Mouse (Mus musculus) liver, embryonic 14.5 days (tissue): ENCODE results near the gene Rab29. TPM values are rescaled to one million over a fixed set of nuclear protein-coding genes. Genes with fewer than 3 reads are reported as not detected.

ENCODE experiments used
- ATAC-seq: fragments of 200-750 bp; cut with Nextera tagmentation; 2 replicates; pipeline ENCODE4 v1.8.0; 2017; ENCODE audit warnings: moderate number of reproducible peaks, mild to moderate bottlenecking, moderate library complexity; ENCODE audit not compliant: insufficient read depth
- DNase-seq, 3 experiments: peaks; one replicate each; pipeline ENCODE4 v3.0.0-alpha.2; 2012 to 2013; ENCODE audit warnings: low read depth in 3 of 3, low spot score in 3 of 3
- H3K27ac ChIP-seq: fragments of 300-500 bp; sonication (generic); 2 replicates; pipeline ENCODE4 v1.5.1; 2014; ENCODE audit warnings: moderate library complexity, mild to moderate bottlenecking, control low read depth, inconsistent platforms
- H3K27me3 ChIP-seq: fragments of 300-500 bp; sonication (generic); 2 replicates; pipeline ENCODE4 v1.6.1; 2014; ENCODE audit warnings: mild to moderate bottlenecking, low read length, moderate library complexity; ENCODE audit not compliant: control insufficient read depth, insufficient read depth
- H3K36me3 ChIP-seq: fragments of 300-500 bp; sonication (generic); replicated peaks from 2 replicates; pipeline ENCODE4 v1.6.1; 2014; ENCODE audit warnings: low read depth; ENCODE audit not compliant: control insufficient read depth, insufficient read depth
- H3K4me1 ChIP-seq, 2 experiments: fragments of 200-500 bp in 1 of 2; fragments of 300-500 bp in 1 of 2; sonication (generic) in 1 of 2; replicated peaks; 2 replicates each; pipeline ENCODE4 v1.6.1; 2012 to 2014; ENCODE audit warnings: antibody characterized with exemption in 1 of 2, inconsistent platforms in 1 of 2, low read length in 1 of 2; ENCODE audit not compliant: control insufficient read depth in 2 of 2, insufficient read depth in 2 of 2
- H3K4me2 ChIP-seq: fragments of 300-500 bp; sonication (generic); 2 replicates; pipeline ENCODE4 v1.6.1; 2014; ENCODE audit warnings: low read depth, mild to moderate bottlenecking, control low read depth, moderate library complexity
- H3K4me3 ChIP-seq, 2 experiments: fragments of 200-500 bp in 1 of 2; fragments of 300-500 bp in 1 of 2; sonication (generic) in 1 of 2; 2 replicates each; pipeline ENCODE4 v1.5.1; 2012 to 2014; ENCODE audit warnings: low read depth in 2 of 2, low read length in 2 of 2, mild to moderate bottlenecking in 2 of 2, control low read depth in 1 of 2, inconsistent platforms in 1 of 2, moderate library complexity in 1 of 2; ENCODE audit not compliant: insufficient read depth in 1 of 2
- H3K9ac ChIP-seq: fragments of 300-500 bp; sonication (generic); replicated peaks from 2 replicates; pipeline ENCODE4 v1.6.1; 2014; ENCODE audit warnings: mild to moderate bottlenecking, control low read depth, moderate library complexity
- H3K9me3 ChIP-seq: fragments of 300-500 bp; sonication (generic); 2 replicates; pipeline ENCODE4 v1.6.1; 2016; ENCODE audit warnings: low read length, mixed read lengths; ENCODE audit not compliant: control insufficient read depth
- CTCF ChIP-seq: IDR thresholded peaks from 2 replicates; pipeline ENCODE4 v1.5.1; 2016; ENCODE audit warnings: antibody characterized with exemption, low read depth, control low read depth
- EP300 ChIP-seq: IDR thresholded peaks from 2 replicates; pipeline ENCODE4 v1.6.1; 2016; ENCODE audit warnings: antibody characterized with exemption, low read depth
- WGBS: fragments of 180-500 bp; shearing (Covaris S2); extraction: QIAGEN DNeasy Blood & Tissue Kit; methylation state at CpG from one replicate; pipeline ENCODE4 v1.1.7; 2014; ENCODE audit not compliant: insufficient replicate concordance; 5-methylcytosine and 5-hydroxymethylcytosine counted together
- polyA plus RNA-seq, 2 experiments: library from polyadenylated mRNA; depleted of rRNA in 1 of 2; stranded (reverse) in 1 of 2; unstranded in 1 of 2; fragments of >200 nt; fragmentation: Nextera tagmentation in 1 of 2; extraction: Ambion mirVana in 1 of 2; gene quantifications; 2 replicates each; pipeline versions ENCODE4 v1.2.1 to v1.2.3; 2012 to 2014

Rab29 gene
- polyA plus RNA-seq, 2 experiments = 7.3 to 10.7 TPM

- no peaks in the 10 kb centered on the region for H3K36me3 ChIP-seq
- no peak overlapping the region for H3K4me3 ChIP-seq
- H3K4me2 ChIP-seq = no peak overlapping the region
- H3K27ac ChIP-seq = no peak overlapping the region
- no peaks in the 10 kb centered on the region for H3K9me3 ChIP-seq
- no peaks in the 10 kb centered on the region for H3K4me1 ChIP-seq
- H3K27me3 ChIP-seq = no peaks in the 10 kb centered on the region
- ATAC-seq = no peak
- TF ChIP-seq EP300 (no peak), CTCF (no peak)
- 59% methylated on average over 6 of the region's 6 CpGs for WGBS
- DNase-seq = no peak
- H3K9ac ChIP-seq = no peak overlapping the region
These were observed 23.1 kb downstream of the Rab29 start for GRCm38 (mm10) chr1:131890043-131890658.

GRCm38 (mm10) chr1:131891436-131891835 lies 24.4 kb downstream of the Rab29 start:
- ATAC-seq (no peak), DNase-seq (no peak)
- no peak overlapping the region for H3K27ac ChIP-seq
- no peaks in the 10 kb centered on the region for H3K4me1 ChIP-seq
- H3K36me3 ChIP-seq = no peaks in the 10 kb centered on the region
- no peaks in the 10 kb centered on the region for H3K27me3 ChIP-seq
- no peak for TF ChIP-seq EP300
- TF ChIP-seq CTCF = no peak
- no peaks in the 10 kb centered on the region for H3K9me3 ChIP-seq
- H3K4me3 ChIP-seq = no peak overlapping the region
- no peak overlapping the region for H3K9ac ChIP-seq
- WGBS = 62% methylated on average over 4 of the region's 4 CpGs
- no peak overlapping the region for H3K4me2 ChIP-seq

- ATAC-seq (no peak), DNase-seq (no peak)
- no peak overlapping the region for H3K4me2 ChIP-seq
- H3K27me3 ChIP-seq = no peaks in the 10 kb centered on the region
- H3K27ac ChIP-seq = no peak overlapping the region
- no peak overlapping the region for H3K4me3 ChIP-seq
- no peaks in the 10 kb centered on the region for H3K4me1 ChIP-seq
- H3K36me3 ChIP-seq = no peaks in the 10 kb centered on the region
- TF ChIP-seq CTCF = no peak
- TF ChIP-seq EP300 = no peak
- no peak overlapping the region for H3K9ac ChIP-seq
- H3K9me3 ChIP-seq = no peaks in the 10 kb centered on the region
- 70% methylated on average over 4 of the region's 4 CpGs for WGBS
These were observed 35.7 kb downstream of the Rab29 start for GRCm38 (mm10) chr1:131902679-131903078.

GRCm38 (mm10) chr1:131903251-131903650 lies 36.2 kb downstream of the Rab29 start:
- TF ChIP-seq EP300 (no peak), CTCF (no peak)
- DNase-seq = no peak
- H3K9me3 ChIP-seq = no peaks in the 10 kb centered on the region
- no peaks in the 10 kb centered on the region for H3K27me3 ChIP-seq
- no peak overlapping the region for H3K9ac ChIP-seq
- no peak for ATAC-seq
- no peaks in the 10 kb centered on the region for H3K36me3 ChIP-seq
- H3K4me2 ChIP-seq = no peak overlapping the region
- H3K4me3 ChIP-seq = no peak overlapping the region
- WGBS = 55% methylated on average over 7 of the region's 7 CpGs
- H3K27ac ChIP-seq = no peak overlapping the region
- no peaks in the 10 kb centered on the region for H3K4me1 ChIP-seq

GRCm38 (mm10) chr1:131905497-131905896 lies 38.5 kb downstream of the Rab29 start:
- H3K4me2 ChIP-seq = no peak overlapping the region
- H3K36me3 ChIP-seq = no peaks in the 10 kb centered on the region
- no peak overlapping the region for H3K27ac ChIP-seq
- H3K27me3 ChIP-seq = no peaks in the 10 kb centered on the region
- ATAC-seq = no peak
- H3K9ac ChIP-seq = no peak overlapping the region
- no peaks in the 10 kb centered on the region for H3K9me3 ChIP-seq
- H3K4me3 ChIP-seq = no peak overlapping the region
- 3% methylated on average over 1 of the region's 1 CpGs for WGBS
- peaks cover 2 to 3% of the 10 kb centered on the region in 2 experiments; a peak in 2 of 4 replicates for H3K4me1 ChIP-seq
- TF ChIP-seq CTCF (peak; percentile 45), EP300 (no peak)
- no peak for DNase-seq
